Mouse (Mus musculus) CD8-positive naive resting alpha-beta T cell, adult 2 months (primary cell): ENCODE measurements around the gene Clrn2.

Source experiments
- DNase-seq, 2 experiments: peaks; one replicate each; pipeline ENCODE4 v3.0.0; 2022; ENCODE audit warnings: low read depth in 2 of 2, low spot score in 2 of 2

The Clrn2 gene

DNA sequence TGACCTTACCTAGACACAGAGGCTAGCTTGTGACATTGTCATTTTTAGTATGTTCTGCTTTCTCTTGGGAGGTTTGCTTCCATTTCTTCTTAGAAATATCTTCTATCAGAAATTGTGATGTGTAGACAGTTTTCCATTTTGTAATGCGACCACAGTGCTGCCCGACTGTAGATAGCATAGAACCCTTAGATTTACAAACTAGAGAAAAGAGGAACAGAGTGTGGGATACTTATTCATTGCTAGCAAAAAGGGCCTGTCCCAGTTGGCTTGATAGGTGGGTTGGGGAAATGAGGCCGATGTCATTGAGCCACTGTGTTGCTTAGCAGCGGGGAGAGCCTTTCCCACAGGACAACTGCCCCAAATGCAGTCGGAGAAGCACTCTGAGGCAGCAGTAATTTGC, 44.0 kb downstream of the Clrn2 start:
- DNase-seq = no peak

DNA sequence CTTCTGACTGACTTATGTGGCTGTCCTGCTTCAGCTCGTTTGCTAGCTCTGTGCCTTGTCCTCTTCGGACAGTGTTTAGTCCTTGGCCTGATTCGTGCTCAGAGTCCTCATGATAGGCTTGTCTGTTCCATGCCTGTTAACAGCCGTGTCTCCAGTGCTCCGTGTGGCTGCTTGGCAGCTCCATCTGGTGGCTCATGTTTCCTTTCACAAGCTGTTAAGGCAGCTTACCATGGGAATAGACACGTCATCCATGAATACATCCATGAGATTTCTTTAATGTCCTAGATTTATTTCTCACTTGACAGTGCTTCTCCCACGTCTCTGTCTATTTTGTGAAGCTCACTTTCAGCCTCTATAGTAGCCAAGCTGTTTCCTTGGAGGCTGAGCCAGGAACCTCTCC, 56.5 kb downstream of the Clrn2 start:
- DNase-seq = no peak

GRCm38 (mm10) chr5:45512908-45513307, 59.4 kb downstream of the Clrn2 start:
- no peak for DNase-seq

DNA sequence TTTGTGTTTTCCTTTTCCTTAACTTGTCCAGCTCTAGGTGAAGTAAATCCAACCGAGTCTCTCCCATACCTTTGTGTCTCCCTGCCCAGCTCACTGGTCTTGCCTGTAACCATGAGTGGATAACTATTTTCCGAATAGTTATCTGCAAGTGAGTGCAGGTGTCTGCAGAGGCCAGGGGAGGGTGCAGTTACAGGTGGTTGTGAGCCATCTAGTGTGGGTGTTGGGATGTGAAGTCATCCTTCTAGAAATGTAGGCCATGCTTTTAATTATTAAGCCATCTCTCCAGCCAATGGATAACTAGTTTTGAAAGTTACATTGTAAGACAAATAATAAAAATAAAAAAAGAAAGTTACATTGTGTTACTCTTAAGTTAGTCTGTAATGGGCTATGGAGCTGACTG, 60.0 kb downstream of the Clrn2 start:
- DNase-seq = no peak
